Mouse (Mus musculus) spleen, adult 2 months (tissue): ENCODE results near the gene Olfr140.

Experiments used
- CTCF ChIP-seq: fragments of 200-500 bp; IDR thresholded peaks from 2 replicates; pipeline ENCODE4 v1.5.1; 2011; ENCODE audit warnings: mild to moderate bottlenecking, inconsistent platforms; ENCODE audit not compliant: insufficient read depth, insufficient read length, insufficient replicate concordance; ENCODE audit errors: extremely low read depth
- POLR2A ChIP-seq: fragments of 200-500 bp; IDR thresholded peaks from 2 replicates; pipeline ENCODE4 v1.6.1; 2011; ENCODE audit warnings: low read depth, low read length, inconsistent platforms

DNA sequence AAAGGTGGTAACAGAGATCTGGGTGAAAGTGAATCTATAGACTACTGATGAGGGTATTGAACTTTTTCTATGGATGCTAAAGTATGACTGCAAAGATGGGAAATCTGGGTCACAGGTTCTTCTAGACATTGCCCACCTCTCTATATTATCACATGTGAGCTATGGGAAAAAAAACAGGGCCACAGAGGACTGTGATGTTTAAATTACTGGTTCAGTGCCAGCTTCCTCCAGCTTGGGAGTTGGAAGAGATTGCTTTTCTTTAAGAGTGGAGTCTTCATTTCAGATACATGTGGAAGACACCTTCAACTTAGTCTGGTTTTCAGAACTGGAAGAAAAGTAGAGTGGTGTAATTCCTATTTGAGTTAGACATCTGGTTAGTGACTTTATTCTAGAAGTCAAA, 28.4 kb downstream of the Olfr140 start, which contains the start of gene Olfr1265:
- TF ChIP-seq POLR2A (no peak), CTCF (no peak)
